Mouse (Mus musculus): Measurements from ENCODE around the gene Nlrp4b.
"Not testable (repeated sequence)": the region's sequence is repeated elsewhere in the genome, so short reads cannot be mapped to it uniquely, and the experiment has no call there.

The Nlrp4b gene

DNA sequence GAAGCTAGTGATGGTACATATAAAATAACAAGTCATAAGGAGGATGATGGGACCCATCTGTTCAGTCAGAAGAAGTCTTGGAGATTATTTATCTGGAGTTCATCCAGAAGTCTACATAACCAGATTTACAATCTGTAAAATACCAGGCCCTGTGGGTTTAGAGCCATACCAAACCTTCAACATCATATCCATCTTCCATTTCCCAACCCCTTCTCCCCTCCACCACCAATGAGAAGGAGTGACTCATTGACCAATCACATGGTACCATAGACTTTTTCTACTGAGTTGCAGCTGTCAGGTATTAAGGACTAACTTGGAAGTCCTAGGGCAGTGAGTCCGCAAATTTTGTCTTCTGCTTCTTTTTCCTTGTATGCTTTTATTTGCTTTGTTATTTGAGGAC is at the start of gene Nlrp4b:
TSS of gene Nlrp4b (plus strand) at position 301 of the 400 bp plus-strand sequence.
- DNase-seq (ENCODE audit: low spot score): no peak

DNA sequence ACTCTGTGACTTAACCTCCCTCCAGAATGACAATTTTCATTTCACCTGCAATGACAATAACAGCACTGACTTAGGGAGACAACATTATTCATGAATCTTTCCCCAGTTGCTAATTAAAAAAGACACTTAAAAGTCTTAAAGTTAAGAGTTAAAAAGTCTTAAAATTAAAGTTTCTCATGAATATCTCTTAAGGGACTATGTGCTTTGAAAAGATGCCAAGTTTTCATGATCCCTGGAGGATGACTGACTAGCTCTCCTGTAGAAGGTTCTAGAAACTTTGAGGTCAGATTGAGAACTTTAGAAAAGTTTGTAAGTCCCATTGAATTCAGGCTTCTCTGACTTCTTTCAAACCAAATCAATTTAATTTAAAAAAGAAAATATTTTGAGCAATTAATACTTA is 66.7 kb downstream of the Nlrp4b start, which contains the start of gene Vmn1r71:
TSS of gene Vmn1r71 (minus strand) at position 101 of the 400 bp plus-strand sequence.
- no peak for DNase-seq (ENCODE audit: low spot score)

DNA sequence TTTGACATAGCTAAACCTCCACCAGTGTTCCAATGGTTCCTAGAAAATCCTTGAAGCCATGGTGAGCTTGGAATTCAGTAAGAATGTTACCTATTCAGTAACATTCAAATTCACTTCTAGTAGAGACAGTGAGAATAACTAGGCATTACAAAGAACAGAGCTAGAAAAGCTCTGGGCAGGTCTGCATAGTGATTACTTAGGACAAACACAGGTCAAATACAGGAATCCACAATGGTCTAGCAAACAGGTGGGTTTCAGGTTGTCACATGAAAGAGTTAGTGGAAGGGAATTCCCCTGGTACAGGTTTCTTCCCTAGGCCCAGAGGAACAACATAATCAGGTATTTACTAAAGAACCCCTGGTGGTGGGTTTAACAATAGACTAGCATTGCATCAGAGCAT is 70.0 kb downstream of the Nlrp4b start:
- not testable (repeated sequence) for DNase-seq (ENCODE audit: low spot score)
